Mouse (Mus musculus) midbrain, embryonic 15.5 days (tissue): ENCODE results near the gene Pspc1. TPM values are rescaled to one million over a fixed set of nuclear protein-coding genes. Genes with fewer than 3 reads are reported as not detected.
A peak's percentile ranks its signal among the peaks of the same experiment; 100 is the strongest.
"Not testable (repeated sequence)": the region's sequence is repeated elsewhere in the genome, so short reads cannot be mapped to it uniquely, and the experiment has no call there.

Source experiments
- ATAC-seq: fragments of 200-750 bp; cut with Nextera tagmentation; replicated peaks from 2 replicates; pipeline ENCODE4 v1.8.0; 2017; ENCODE audit warnings: moderate TSS enrichment
- H3K27ac ChIP-seq: fragments of 300-500 bp; sonication (generic); 2 replicates; pipeline ENCODE4 v1.5.1; 2015; ENCODE audit warnings: mild to moderate bottlenecking, inconsistent platforms
- H3K27me3 ChIP-seq: fragments of 300-500 bp; sonication (generic); replicated peaks from 2 replicates; pipeline ENCODE4 v1.6.1; 2015; ENCODE audit warnings: inconsistent platforms
- H3K36me3 ChIP-seq: fragments of 300-500 bp; sonication (generic); replicated peaks from 2 replicates; pipeline ENCODE4 v1.6.1; 2015; ENCODE audit warnings: inconsistent platforms
- H3K4me1 ChIP-seq: fragments of 300-500 bp; sonication (generic); 2 replicates; pipeline ENCODE4 v1.6.1; 2015; ENCODE audit warnings: inconsistent platforms
- H3K4me2 ChIP-seq: fragments of 300-500 bp; sonication (generic); 2 replicates; pipeline ENCODE4 v1.6.1; 2015; ENCODE audit warnings: inconsistent platforms, mild to moderate bottlenecking, moderate library complexity
- H3K4me3 ChIP-seq: fragments of 300-500 bp; sonication (generic); 2 replicates; pipeline ENCODE4 v1.5.1; 2015; ENCODE audit warnings: mild to moderate bottlenecking, inconsistent platforms
- H3K9ac ChIP-seq: fragments of 300-500 bp; sonication (generic); 2 replicates; pipeline ENCODE4 v1.6.1; 2015; ENCODE audit warnings: mild to moderate bottlenecking, inconsistent platforms
- H3K9me3 ChIP-seq: fragments of 300-500 bp; sonication (generic); 2 replicates; pipeline ENCODE4 v1.6.1; 2016; ENCODE audit warnings: inconsistent platforms
- WGBS: fragments of 180-500 bp; shearing (Covaris S2); methylation state at CpG from one replicate; pipeline ENCODE4 v1.1.7; 2015; ENCODE audit warnings: mixed read lengths; 5-methylcytosine and 5-hydroxymethylcytosine counted together
- polyA plus RNA-seq: library from polyadenylated mRNA; unstranded; fragments of >200 nt; fragmentation: Nextera tagmentation; extraction: Ambion mirVana; gene quantifications from 2 replicates; pipeline ENCODE4 v1.2.1, GENCODE M21; 2015

The Pspc1 gene
- 37.5 and 40.9 TPM in 2 replicates for polyA plus RNA-seq

GRCm38 (mm10) chr14:56778200-56778932, at the start of gene Pspc1:
TSS of gene Pspc1 (minus strand) at chr14:56778316.
- Histone ChIP-seq H3K36me3 (no peaks in the 10 kb centered on the region), H3K4me2 (peak within 1 kb of the TSS; percentile 75), H3K27me3 (no peaks in the 10 kb centered on the region), H3K9me3 (no peaks in the 10 kb centered on the region), H3K27ac (peak within 1 kb of the TSS; percentile 94), H3K4me3 (peak within 1 kb of the TSS; percentile 89), H3K4me1 (peaks cover 35% of the 10 kb centered on the region), H3K9ac (peak within 1 kb of the TSS; percentile 81)
- ATAC-seq: peak; percentile 98
- WGBS: under 1% methylated on average over 36 of the region's 36 CpGs

GRCm38 (mm10) chr14:56824562-56824961, 46.4 kb upstream of the Pspc1 start:
- H3K9me3 ChIP-seq: no peaks in the 10 kb centered on the region
- H3K9ac ChIP-seq: no peak overlapping the region
- no peaks in the 10 kb centered on the region for H3K4me1 ChIP-seq
- H3K27ac ChIP-seq: no peak overlapping the region
- H3K4me3 ChIP-seq: no peak overlapping the region
- H3K27me3 ChIP-seq: no peaks in the 10 kb centered on the region
- H3K36me3 ChIP-seq: no peaks in the 10 kb centered on the region
- ATAC-seq: no peak
- H3K4me2 ChIP-seq: no peak overlapping the region

- no peaks in the 10 kb centered on the region for H3K9me3 ChIP-seq
- no peak overlapping the region for H3K9ac ChIP-seq
- H3K27me3 ChIP-seq: no peaks in the 10 kb centered on the region
- H3K4me1 ChIP-seq: peaks cover 7% of the 10 kb centered on the region
- H3K27ac ChIP-seq: no peak overlapping the region
- ATAC-seq: no peak
- no peak overlapping the region for H3K4me3 ChIP-seq
- H3K4me2 ChIP-seq: 0 out of 2 replicates have a peak overlapping the region, but pooled peaks have one; percentile 11
- WGBS: 6% methylated on average over 7 of the region's 11 CpGs
- no peaks in the 10 kb centered on the region for H3K36me3 ChIP-seq
Measured at GRCm38 (mm10) chr14:56817616-56818015, 39.5 kb upstream of the Pspc1 start.

GRCm38 (mm10) chr14:56817131-56817530, 39.0 kb upstream of the Pspc1 start:
- no peak overlapping the region for H3K9ac ChIP-seq
- 85% methylated on average over 4 of the region's 4 CpGs for WGBS

GRCm38 (mm10) chr14:56816541-56816940, 38.4 kb upstream of the Pspc1 start:
- H3K4me2 ChIP-seq: no peak overlapping the region
- no peaks in the 10 kb centered on the region for H3K27me3 ChIP-seq
- no peak overlapping the region for H3K27ac ChIP-seq
- H3K9me3 ChIP-seq: no peaks in the 10 kb centered on the region
- H3K36me3 ChIP-seq: no peaks in the 10 kb centered on the region
- 95% methylated on average over 4 of the region's 4 CpGs for WGBS
- ATAC-seq: no peak
- H3K4me1 ChIP-seq: peaks cover 7% of the 10 kb centered on the region
- no peak overlapping the region for H3K4me3 ChIP-seq
- no peak overlapping the region for H3K9ac ChIP-seq

More at GRCm38 (mm10) chr14:56817131-56817530, 39.0 kb upstream of the Pspc1 start:
- H3K4me3 ChIP-seq: no peak overlapping the region
- H3K9me3 ChIP-seq: no peaks in the 10 kb centered on the region
- no peak overlapping the region for H3K27ac ChIP-seq
- peaks cover 7% of the 10 kb centered on the region for H3K4me1 ChIP-seq
- H3K27me3 ChIP-seq: no peaks in the 10 kb centered on the region
- H3K36me3 ChIP-seq: no peaks in the 10 kb centered on the region
- H3K4me2 ChIP-seq: no peak overlapping the region
- no peak for ATAC-seq

GRCm38 (mm10) chr14:56812520-56813036, 34.5 kb upstream of the Pspc1 start:
- WGBS: 1% methylated on average over 35 of the region's 35 CpGs
- ATAC-seq: peak; percentile 43
- H3K4me2 ChIP-seq: peak overlapping the region; percentile 64
- H3K4me1 ChIP-seq: peaks cover 23% of the 10 kb centered on the region
- no peaks in the 10 kb centered on the region for H3K36me3 ChIP-seq
- H3K27ac ChIP-seq: peak overlapping the region; percentile 96
- H3K9ac ChIP-seq: peak overlapping the region; percentile 69
- no peaks in the 10 kb centered on the region for H3K9me3 ChIP-seq
- peak overlapping the region; percentile 76 for H3K4me3 ChIP-seq
- no peaks in the 10 kb centered on the region for H3K27me3 ChIP-seq

- H3K4me1 ChIP-seq: peaks cover 23% of the 10 kb centered on the region
- H3K36me3 ChIP-seq, H3K9me3 ChIP-seq, H3K27me3 ChIP-seq: not testable (repeated sequence)
- peak within 1 kb of the TSS; percentile 64 for H3K4me2 ChIP-seq
- peak within 1 kb of the TSS; percentile 76 for H3K4me3 ChIP-seq
- WGBS: 0% methylated on average over 22 of the region's 72 CpGs
- H3K27ac ChIP-seq: peak within 1 kb of the TSS; percentile 96
- peak; percentile 98 for ATAC-seq
- H3K9ac ChIP-seq: peak within 1 kb of the TSS; percentile 69
Measured at GRCm38 (mm10) chr14:56811701-56812339, 33.7 kb upstream of the Pspc1 start, which contains the start of gene Zmym5. TSS of gene Zmym5 (minus strand) at chr14:56811716.

GRCm38 (mm10) chr14:56810781-56811690, 32.9 kb upstream of the Pspc1 start:
- not testable (repeated sequence) for H3K9me3 ChIP-seq, H3K36me3 ChIP-seq, H3K27me3 ChIP-seq, ATAC-seq
- H3K4me3 ChIP-seq: peak overlapping the region; percentile 72
- H3K4me2 ChIP-seq: peak overlapping the region; percentile 53
- H3K4me1 ChIP-seq: peaks cover 23% of the 10 kb centered on the region
- H3K27ac ChIP-seq: peak overlapping the region; percentile 91
- 1% methylated on average over 25 of the region's 86 CpGs for WGBS
- peak overlapping the region; percentile 63 for H3K9ac ChIP-seq

GRCm38 (mm10) chr14:56793243-56793642, 15.1 kb upstream of the Pspc1 start:
- peaks cover 28% of the 10 kb centered on the region for H3K36me3 ChIP-seq
- no peak overlapping the region for H3K27ac ChIP-seq
- H3K4me3 ChIP-seq: no peak overlapping the region
- no peak overlapping the region for H3K9ac ChIP-seq
- H3K9me3 ChIP-seq: no peaks in the 10 kb centered on the region
- H3K4me1 ChIP-seq: no peaks in the 10 kb centered on the region
- no peaks in the 10 kb centered on the region for H3K27me3 ChIP-seq
- H3K4me2 ChIP-seq: no peak overlapping the region
- 44% methylated on average over 2 of the region's 2 CpGs for WGBS
- ATAC-seq: no peak

GRCm38 (mm10) chr14:56784575-56784974, 6.5 kb upstream of the Pspc1 start:
- no peaks in the 10 kb centered on the region for H3K9me3 ChIP-seq
- no peak for ATAC-seq
- no peak overlapping the region for H3K9ac ChIP-seq
- no peaks in the 10 kb centered on the region for H3K4me1 ChIP-seq
- no peak overlapping the region for H3K27ac ChIP-seq
- WGBS: 79% methylated on average over 1 of the region's 1 CpGs
- H3K36me3 ChIP-seq: no peaks in the 10 kb centered on the region
- H3K4me2 ChIP-seq: no peak overlapping the region
- H3K4me3 ChIP-seq: no peak overlapping the region
- no peaks in the 10 kb centered on the region for H3K27me3 ChIP-seq

GRCm38 (mm10) chr14:56778933-56779300, 801 bp upstream of the Pspc1 start:
- Histone ChIP-seq H3K9me3 (no peaks in the 10 kb centered on the region), H3K4me1 (peaks cover 30% of the 10 kb centered on the region), H3K9ac (peak overlapping the region; percentile 35), H3K4me2 (peak overlapping the region; percentile 75), H3K27ac (peak overlapping the region; percentile 94), H3K36me3 (no peaks in the 10 kb centered on the region), H3K27me3 (no peaks in the 10 kb centered on the region), H3K4me3 (peak overlapping the region; percentile 89)
- ATAC-seq: peak; percentile 26
- 38% methylated on average over 3 of the region's 3 CpGs for WGBS
